Mouse (Mus musculus) adrenal gland, postnatal 14 days (tissue): ENCODE measurements around the gene Kdm1b. TPM values are rescaled to one million over a fixed set of nuclear protein-coding genes. Genes with fewer than 3 reads are reported as not detected.

Source experiments
- DNase-seq: peaks from one replicate; pipeline ENCODE4 v3.0.0; 2021; ENCODE audit warnings: mixed read lengths
- long read RNA-seq, 2 experiments: library from polyadenylated mRNA; stranded (forward); transcript quantifications; one replicate each; pipeline ENCODE4 v2.0.0; 2021
- total RNA-seq: library from RNA; stranded (reverse); gene quantifications from 2 replicates; pipeline ENCODE4 v1.2.3, GENCODE M21; 2021

Kdm1b gene
- total RNA-seq = 8.9 and 9.3 TPM in 2 replicates
- long read RNA-seq, experiment 1, full-length matches to known transcripts = 6 of 10 reads
- long read RNA-seq, experiment 1, partial matches to known transcripts = 1 of 10 reads
- long read RNA-seq, experiment 1, other reads (novel, unspliced or antisense) = 3 of 10 reads
- long read RNA-seq, experiment 2, full-length matches to known transcripts = 4 of 11 reads
- long read RNA-seq, experiment 2, partial matches to known transcripts = 0 of 11 reads
- long read RNA-seq, experiment 2, other reads (novel, unspliced or antisense) = 7 of 11 reads

DNA sequence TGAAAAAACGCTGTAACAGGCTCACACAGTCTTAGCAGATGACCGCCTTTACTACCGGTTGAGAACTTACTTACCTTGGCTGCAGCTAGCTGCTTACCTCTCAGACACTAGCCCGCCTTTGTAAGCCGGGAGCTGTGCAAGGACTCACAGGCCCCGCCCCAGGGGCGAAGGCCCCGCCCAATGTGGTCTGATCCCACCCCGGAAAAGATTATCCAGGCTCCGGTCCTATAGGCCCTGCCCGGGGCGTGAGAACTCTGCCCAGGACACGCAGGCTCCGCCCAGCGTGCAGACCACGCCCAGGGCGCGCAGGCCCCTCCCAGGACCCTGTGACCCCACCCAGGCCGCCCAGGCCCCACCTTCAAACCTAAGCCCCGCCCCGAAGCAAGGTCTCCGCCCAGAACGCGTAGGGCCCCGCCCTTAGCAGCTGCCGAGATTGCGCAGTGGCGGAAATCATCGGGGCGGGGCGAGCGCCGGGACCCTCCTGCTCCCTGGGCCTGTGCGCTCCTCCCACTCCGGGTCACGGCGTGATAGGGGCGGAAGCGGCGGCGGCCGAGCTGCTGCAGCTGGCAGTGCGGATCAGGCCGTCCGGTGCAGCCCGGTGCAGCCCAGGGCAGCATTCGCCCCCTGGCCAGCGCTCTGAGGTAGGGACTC, at the start of gene Kdm1b:
Gene Kdm1b (plus strand): TSS at position 470 of the 651 bp plus-strand sequence.
- peak; percentile 99 for DNase-seq

DNA sequence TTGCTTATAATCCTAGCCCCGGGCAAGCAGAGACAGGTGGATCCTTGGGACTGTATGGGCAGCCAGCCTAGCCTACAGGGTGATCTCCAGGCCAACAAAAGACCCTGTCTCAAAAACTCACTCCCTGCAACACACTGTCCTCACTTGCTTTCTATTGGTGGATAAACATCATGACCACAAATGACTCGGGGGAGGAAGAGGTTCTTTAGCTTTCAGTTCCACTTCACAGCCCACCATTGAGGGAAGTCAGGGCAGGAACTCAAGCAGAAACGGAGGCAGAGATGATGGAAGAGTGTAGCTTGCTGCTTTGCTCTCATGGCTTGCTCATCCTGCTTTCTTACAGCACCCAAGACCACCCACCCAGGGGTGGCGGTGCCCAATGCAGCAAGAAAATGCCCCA, 45.9 kb upstream of the Kdm1b start:
- DNase-seq = no peak

DNA sequence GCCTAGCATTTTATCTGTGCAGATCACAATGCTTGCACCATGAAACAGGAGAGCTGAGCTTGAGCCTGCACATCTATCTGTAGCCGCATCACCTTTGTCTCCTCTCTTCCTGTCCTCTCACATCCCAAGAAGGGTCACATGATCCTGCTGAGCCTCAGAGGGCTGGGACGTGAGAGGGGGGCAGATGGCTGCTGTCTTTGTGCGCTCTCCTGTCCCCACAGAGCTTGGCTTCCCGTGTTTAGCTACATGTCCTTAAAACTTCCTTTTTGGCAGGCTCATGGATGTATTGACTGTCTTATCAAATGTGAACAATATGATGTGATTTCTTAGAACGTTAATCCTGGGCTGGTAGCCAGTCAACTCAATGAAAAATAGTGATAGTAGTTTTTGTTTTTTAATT, 43.8 kb upstream of the Kdm1b start:
- DNase-seq = no peak

DNA sequence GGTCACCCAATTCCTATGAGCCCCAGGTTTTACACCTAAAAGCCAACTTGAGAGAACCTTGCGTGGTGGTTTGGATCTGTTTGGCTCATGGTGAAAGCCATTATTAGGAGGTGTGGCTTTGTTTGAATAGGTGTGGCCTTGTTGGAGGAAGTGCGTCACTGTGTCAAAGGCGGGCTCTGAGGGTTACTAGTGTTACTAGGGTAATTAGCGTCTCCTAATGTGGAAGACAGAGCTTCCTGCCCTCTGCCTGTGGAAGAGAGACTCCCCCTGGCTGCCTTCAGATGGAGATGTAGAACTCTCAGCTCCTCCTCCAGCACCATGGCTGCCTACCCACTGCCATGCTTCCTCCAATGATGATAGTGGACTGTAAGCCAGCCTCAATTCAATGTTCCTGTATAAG, 41.7 kb upstream of the Kdm1b start:
- DNase-seq = no peak

DNA sequence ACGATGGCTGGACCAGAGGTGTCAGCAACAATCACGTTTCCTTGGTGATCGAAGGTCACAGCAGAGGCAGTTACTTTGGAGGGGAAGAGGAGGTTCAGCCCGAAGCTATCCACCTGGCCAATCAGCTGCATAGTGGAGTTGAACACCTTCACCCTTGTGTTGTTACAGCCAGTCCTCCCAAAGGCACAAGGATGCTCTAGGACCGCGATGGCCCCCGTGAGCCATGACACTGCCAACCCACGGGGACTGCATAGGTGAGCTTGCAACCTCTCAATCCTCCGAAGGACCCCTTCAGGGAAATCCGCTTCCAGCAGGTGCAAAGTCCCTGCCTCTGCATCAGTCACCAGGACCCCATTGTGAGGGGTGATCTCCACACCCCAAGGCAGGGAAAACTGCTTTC, 29.6 kb upstream of the Kdm1b start:
- no peak for DNase-seq

DNA sequence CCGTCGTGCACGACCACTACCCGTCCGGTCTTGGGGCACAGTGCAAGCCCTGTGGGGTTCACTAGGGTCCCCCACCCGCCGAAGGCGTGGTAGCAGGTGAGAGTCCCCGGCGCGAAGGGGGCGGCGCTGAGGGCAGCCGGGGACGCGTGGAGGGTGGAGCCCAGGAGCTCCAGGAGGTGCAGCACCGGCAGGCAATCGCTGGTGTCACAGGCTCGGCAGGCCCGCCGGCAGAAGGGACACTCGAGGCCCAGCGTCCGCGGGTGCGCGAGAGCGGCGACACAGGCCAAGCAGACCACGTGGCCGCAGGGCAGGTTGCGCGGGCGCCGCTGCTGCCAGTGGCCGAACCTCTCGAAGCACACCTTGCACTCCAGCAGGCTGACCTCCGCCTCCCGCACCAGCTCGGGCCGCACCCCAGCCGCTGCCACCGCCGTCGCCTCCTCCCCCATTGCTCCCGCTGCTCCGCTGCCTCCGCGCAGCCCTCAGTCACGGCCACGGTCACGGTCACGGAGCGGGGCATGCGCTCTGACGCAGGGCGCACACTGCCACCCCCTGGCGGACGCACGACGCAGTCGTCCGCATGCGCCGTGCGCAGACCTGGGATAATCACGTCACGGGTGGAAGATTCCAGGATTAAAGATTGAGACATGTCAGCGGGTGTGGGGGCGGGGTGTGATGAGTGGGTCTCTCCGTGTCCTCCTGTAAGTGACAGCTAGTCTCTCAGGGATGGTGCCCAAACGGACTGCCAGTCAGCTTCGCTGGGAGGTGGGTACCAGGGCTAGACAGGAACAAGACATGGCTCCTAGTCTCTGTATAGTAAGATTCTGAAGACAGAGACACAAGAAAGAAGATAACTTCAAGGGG, 28.7 kb upstream of the Kdm1b start, which contains the start of gene Nhlrc1:
Gene Nhlrc1 (minus strand): TSS at position 517 of the 861 bp plus-strand sequence.
- DNase-seq = peak; percentile 91

DNA sequence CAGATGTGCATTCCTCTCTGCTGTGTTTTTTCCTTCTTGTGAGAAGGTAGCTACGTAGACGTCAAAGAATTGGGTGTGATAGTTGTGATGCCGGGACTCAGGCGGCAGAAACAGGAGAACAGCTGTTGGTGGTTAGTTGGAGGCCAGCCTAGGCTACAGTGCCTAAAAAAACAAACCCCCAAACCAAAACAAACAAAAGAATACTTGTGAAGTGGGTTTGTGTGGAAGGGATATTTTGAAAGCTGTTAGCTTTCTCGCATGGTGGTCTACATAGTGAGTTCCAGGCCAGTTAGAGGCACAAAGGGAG, 28.2 kb upstream of the Kdm1b start:
- DNase-seq = no peak

DNA sequence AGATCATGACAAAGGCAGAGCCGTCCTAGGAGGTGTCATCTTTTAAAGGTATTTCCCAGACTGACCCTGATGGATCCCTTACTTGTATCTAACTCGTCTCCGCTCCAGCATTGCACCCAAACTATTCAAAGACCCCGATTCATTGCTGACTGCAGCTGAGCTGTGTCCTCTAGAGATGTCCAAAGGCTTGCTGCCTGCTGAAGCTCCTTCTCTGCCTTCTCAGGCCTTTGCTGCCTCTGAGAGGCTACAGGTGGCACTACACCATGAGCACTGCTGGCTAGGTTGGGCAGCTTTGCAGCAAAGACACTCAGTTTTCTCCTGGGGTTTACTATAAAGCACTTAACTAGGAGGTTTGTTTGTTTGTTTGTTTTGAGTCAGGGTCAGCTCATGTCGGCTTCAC, 26.0 kb upstream of the Kdm1b start:
- DNase-seq = peak; percentile 73

DNA sequence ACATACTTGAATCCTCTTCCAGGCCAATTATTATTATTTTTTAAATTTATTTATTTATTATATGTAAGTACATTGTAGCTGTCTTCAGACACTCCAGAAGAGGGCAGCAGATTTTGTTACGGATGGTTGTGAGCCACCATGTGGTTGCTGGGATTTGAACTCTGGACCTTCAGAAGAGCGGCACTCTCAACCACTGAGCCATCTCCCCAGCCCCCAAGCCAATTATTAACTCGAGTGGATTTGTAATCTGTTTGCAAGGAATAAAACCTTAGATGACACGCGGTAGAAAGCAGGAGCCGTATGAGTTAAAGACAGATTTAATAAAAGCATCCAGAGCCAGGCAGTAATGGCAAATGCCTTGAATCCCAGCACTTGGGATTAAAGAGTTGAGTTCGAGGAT, 23.5 kb upstream of the Kdm1b start:
- no peak for DNase-seq

DNA sequence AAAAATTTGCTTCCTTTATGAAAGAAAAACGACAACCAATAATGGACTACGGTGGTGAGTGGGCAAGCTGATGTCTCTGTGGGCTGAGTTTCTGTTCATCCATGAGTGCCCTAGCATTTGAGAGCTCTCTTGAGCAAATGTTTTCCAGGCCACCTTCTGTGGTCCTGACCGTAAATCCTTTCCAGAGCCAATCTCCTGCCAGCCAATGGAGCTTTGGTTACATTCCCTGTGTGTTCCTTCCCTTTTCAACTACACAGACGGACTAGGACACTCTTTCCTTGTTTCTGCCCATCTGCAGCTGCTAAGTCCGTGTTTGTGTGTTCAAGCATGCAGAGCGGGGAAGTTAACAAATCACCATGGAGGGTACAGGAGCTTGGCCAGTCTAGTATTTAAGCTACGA, 22.5 kb upstream of the Kdm1b start:
- no peak for DNase-seq

DNA sequence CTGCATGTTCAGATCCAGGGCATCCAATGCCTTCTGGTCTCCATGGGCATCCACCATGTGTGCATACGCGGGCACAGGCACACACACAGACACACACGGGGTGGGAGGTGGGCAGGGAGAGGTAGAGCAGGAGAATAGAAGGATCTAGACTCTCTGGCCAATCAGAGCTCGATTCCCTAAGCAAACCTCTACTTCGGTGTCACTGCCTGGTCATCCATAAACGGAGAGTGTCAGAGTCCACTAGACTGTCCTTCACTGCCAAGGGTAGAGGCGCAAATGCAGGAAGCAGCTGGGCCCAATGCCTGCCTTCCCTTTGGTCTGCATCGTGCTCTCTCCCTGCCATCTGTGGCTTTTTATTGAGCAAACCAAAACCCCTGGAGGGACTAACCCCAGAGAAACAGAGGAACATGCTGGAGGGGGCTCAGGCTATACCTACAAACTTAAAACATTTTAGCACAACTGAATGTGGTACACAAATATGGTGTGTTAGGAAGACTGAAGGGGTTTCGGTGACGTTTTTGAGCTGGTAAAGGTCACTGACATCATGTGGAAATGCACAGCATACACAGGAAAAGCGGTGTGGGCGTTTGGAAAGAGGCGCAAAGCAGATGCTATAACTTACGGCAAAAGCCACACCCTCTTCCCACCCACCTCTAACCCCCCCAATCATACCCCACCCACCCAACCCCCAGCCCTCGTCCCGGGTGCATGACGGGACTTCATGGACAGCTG, 12.8 kb upstream of the Kdm1b start:
- no peak for DNase-seq

DNA sequence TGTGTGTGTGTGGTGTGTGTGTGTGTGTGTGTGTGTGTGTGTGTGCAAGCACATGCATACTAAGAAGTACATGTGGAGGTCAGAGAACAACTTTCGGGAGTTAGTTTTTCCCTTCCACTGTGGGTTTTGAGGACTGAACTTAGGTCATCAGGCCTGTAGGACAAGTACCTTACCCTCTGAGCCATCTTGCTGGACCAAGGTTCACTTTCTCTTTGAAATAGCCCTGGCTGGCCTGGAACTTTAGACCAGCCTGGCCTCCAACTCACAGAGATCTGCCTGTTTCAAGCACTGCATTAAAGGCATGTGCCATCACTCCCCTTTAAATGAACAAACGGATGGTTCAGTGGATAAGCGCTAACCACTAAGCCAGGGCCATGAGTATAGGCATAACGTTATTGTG, 9.7 kb upstream of the Kdm1b start:
- DNase-seq = no peak

DNA sequence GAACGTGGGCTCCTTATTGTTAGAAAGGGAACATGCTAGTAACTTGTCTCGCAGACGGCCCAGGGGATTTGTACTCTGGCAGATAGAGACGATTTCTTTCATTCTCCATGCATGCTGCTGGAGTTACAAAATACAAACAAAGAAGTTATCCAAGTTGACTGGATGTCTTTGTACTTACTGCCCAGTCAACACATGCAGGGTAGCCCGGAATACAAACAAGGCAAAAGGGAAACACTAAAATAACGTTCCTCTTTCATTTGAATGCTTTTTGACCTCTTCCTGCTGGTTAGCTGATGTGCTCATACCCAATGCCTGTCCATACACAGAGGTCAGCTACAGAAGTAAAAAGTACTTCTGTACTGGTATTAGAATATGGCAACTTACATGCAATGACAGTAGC, 5.4 kb upstream of the Kdm1b start:
- no peak for DNase-seq

DNA sequence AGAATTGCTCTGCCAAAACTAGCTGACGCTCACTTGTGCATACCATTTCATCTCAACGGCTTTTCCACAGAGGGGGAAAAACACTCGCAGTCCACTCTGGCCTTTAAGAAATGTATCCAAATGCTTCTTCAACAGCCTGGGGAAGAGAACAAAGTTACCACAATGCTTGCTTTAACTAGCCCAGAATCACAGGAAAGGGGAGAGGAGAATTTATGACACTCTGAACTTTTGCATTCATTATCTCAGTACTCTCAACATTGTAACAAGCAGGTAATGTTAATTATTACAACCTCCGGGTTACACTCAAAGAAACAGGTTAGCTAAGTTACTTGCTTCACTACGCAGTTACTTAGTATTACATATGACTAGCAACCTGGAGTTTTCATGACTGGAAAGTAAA, 3.2 kb upstream of the Kdm1b start:
- DNase-seq = no peak

DNA sequence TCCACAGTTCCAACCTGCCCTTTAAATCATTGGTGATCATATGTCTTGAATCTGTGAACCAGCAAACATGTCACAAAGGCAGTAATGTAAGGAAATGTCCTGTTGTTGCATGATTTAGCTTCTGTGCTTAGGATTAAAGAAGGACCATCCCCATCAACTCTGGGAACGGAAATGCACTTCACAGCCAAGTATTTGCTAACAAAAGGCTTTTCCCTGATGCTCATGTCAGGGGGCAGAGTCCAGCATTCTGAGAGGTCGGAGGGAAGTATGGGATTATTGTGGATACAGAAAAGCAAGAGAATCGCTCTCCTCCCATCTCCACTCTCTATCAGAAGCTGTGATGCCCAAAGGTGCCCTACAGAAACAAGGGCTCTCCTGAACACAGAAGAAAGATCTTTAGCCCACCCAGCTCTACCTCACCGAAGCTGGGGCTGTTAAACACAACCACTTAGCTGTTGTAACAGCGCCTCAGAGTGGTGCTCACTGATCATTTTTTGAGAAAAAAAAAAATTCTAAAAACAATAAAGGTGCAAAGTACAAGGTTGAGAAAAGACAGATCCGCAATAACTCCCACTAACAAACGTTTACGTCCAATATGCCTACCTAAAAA, 1.2 kb upstream of the Kdm1b start:
- no peak for DNase-seq

DNA sequence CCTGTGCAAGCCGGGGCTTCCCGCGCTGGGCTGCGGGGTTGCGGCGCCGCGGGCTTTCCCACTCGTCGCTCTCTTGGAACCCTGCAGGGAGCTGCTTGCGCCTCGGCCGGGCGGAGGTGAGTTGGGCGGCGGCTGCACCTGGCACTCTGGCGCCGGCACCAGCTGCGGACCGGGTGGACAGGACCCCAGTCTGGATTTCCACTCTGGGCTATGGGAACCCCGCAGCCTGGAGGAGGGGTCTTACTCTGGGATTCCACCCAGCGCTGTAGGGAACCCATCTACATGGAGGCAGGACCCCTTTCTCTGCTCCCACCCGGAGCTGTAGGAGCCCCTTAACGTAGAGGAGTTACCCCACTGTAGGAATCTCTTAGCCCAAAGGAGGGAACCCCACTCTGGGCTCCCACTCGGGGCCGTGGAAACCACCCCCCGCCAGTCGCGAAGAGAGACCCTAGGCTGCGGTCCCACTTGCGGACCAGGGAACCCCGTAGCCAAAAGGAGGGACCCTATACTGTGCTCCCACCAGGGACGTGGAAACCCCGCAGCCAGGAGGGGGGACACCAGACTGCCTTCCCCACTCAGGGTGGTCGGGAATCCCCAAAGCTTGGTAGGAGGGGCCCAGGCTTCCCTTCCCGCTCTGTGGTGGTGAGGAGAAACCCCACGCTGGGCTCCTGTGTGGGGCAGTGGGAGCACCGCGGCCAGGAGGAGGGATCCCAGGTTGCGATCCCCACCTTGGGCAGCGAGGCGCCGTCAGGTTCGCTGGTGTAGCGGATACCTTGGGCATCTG, 726 bp downstream of the Kdm1b start:
- DNase-seq = peak; percentile 32

DNA sequence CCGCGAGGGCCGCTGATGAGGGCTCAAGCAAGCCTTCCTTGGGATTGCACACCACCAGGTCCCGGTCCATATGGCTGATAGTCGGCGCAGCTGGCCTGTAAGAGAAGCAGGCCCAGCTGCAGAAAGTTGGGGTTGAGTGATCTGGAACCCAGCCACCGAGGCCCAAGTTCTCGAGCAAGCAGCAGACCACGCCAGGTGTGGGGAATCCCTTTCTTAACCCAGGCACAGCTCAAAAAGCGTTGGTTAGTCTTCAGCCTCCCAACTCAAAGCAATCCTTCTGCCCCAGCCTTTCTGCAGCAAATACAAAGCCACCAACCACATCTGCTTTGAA, 1.3 kb downstream of the Kdm1b start, which contains the start of gene Tpmt:
Gene Tpmt (minus strand): TSS at position 121 of the 331 bp plus-strand sequence.
- no peak for DNase-seq

DNA sequence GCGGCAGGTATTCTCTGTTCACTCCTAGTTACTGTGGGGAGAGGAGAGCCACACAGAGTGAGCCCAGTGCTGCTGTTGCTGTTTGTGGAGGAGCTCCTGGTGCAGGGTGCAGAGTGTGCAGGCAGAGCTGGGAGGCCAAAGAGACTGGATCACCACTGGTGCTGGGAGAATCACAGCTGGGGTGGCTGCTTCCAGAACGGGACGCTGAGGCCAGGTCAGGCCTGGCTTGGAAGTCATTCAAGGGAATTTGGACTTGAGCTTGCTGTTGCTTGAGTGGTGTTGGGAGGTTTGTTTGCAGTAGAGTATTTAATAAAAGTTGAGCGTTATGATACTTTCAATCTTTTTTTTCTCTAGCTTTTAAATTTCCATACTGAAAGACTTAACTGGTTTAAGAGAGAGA, 4.7 kb downstream of the Kdm1b start:
- DNase-seq = no peak

DNA sequence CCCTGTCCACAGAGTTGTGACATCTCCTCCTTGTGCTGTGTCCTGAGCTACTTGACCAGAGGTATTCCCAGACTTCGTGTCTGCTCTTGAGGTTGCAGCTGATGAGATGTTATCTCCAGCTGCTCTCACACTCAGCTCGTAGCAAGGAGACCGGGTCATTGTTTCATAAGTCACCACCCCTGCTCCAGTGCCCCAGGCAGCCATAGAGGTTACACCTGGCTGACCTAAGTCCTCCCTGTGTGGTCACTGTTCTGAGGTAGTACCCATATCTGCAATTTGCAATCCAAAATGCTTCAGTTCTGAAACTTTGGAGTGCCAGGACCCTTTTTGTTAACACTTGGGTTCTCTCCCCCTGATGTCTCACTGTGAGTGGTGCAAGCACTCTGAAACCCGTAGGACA, 6.7 kb downstream of the Kdm1b start:
- no peak for DNase-seq

DNA sequence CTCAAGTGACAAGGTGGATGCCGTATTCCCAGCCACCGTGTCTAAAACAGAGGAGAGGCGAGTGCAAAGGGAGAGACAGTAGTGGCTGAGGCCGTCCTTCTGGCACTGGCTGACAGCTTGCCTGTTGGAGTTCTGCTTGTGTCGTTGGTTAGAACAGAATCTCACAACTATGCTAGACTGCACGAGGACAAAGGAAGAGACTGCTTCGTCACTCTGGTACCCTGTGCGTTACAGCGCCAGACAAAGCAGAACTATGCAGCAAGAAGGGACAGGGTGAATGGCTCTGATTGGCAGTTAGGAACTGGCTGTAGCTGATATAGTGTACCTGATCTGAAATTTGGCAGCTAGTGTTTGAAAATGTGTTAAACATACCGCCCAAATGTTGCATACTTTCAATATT, 10.7 kb downstream of the Kdm1b start:
- DNase-seq = no peak

DNA sequence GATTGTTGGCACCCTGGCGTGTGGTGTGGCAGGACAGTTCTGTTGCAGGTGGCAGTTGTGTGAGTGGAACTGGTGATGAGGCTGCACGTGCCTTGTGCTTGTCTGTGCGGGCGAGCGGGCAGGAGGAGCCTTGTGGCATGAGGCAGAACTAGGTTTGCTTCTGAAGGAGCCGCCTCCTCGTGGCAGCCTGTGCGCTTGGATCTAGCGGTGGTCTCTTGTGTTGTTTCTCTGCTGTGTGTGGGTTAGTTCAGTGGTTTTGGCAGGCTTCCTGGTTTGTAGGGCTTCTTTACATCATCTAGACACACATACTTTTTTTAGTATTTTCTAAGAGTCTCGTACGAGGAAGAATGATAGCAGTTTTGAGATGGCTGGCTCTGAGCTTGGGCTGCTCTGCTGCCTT, 12.8 kb downstream of the Kdm1b start:
- no peak for DNase-seq

DNA sequence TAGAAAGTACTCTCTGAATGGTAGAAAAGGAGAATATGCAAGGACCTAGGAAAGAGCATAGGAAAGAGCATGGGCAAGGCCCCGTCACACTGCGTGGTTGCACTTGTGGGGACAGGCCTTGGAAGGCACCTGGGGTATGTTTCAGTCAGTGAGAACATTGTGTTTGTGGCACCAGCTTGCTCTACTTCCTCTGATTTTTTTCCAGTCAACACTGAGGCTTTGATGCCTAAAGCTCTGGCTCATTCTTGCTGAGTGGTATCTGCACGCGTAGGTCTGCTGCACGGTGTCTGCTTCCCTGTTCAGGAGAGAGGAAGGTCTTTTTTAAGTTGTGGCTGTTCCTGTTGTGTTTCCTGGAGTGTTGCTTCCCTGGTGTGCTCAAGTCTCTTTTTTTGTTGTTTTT, 13.5 kb downstream of the Kdm1b start:
- no peak for DNase-seq
